Mouse (Mus musculus) activated CD4-positive, CD25-positive, alpha-beta regulatory T cell, adult 4 months (primary cell): Measurements from ENCODE around the gene Spata18. TPM values are rescaled to one million over a fixed set of nuclear protein-coding genes. Genes with fewer than 3 reads are reported as not detected.

Experiments
- ATAC-seq: one replicate; pipeline ENCODE4 v1.8.0; 2017
- polyA plus RNA-seq, 2 experiments: library from polyadenylated mRNA; unstranded; fragments of 100-300 nt; shearing (Covaris generic); gene quantifications; one replicate each; pipeline ENCODE4 v1.2.1; 2017

Gene Spata18
- polyA plus RNA-seq, 2 experiments from 2014 or later: not detected

GRCm38 (mm10) chr5:73721682-73722282 lies 70.6 kb downstream of the Spata18 start:
- no peak for ATAC-seq

- ATAC-seq: no peak
Measured at GRCm38 (mm10) chr5:73725981-73726380, 74.8 kb downstream of the Spata18 start.

- no peak for ATAC-seq
Measured at GRCm38 (mm10) chr5:73728651-73729050, 77.5 kb downstream of the Spata18 start.

Other genes starting within 250 kb of the Spata18 start
- under 1 TPM in 1 of 2 experiments, not detected in 1; 0.15 TPM for gene Cwh43, start 245.3 kb upstream of the Spata18 start, polyA plus RNA-seq
- 10 to 100 TPM; 11.0 to 13.4 TPM for gene Dcun1d4, start 170.4 kb upstream of the Spata18 start, polyA plus RNA-seq
- gene Lrrc66, start 18.9 kb upstream of the Spata18 start, polyA plus RNA-seq: 1 to 10 TPM; 1.5 to 1.7 TPM
- 10 to 100 TPM in 1 of 2 experiments, 1 to 10 TPM in 1; 9.7 to 11.0 TPM for gene Sgcb, start 3.6 kb upstream of the Spata18 start, polyA plus RNA-seq